Mouse (Mus musculus) intestine, postnatal 0 days (tissue): Measurements from ENCODE around the gene Prkci. TPM values are rescaled to one million over a fixed set of nuclear protein-coding genes. Genes with fewer than 3 reads are reported as not detected.
A peak's percentile ranks its signal among the peaks of the same experiment; 100 is the strongest.

Experiments
- ATAC-seq: fragments of 200-750 bp; cut with Nextera tagmentation; 2 replicates; pipeline ENCODE4 v1.8.0; 2017; ENCODE audit warnings: mild to moderate bottlenecking, moderate TSS enrichment, moderate library complexity
- H3K27ac ChIP-seq: fragments of 300-500 bp; sonication (generic); 2 replicates; pipeline ENCODE4 v1.5.1; 2014; ENCODE audit warnings: mild to moderate bottlenecking, low read depth, low read length, moderate library complexity
- H3K27me3 ChIP-seq: fragments of 300-500 bp; sonication (generic); replicated peaks from 2 replicates; pipeline ENCODE4 v1.6.1; 2014; ENCODE audit warnings: low read length, mixed read lengths; ENCODE audit not compliant: control insufficient read depth, insufficient read depth
- H3K36me3 ChIP-seq: fragments of 300-500 bp; sonication (generic); 2 replicates; pipeline ENCODE4 v1.6.1; 2014; ENCODE audit warnings: mild to moderate bottlenecking, moderate library complexity; ENCODE audit not compliant: control insufficient read depth, insufficient read depth
- H3K4me1 ChIP-seq: fragments of 300-500 bp; sonication (generic); replicated peaks from 2 replicates; pipeline ENCODE4 v1.6.1; 2014; ENCODE audit warnings: antibody characterized with exemption, low read length, mixed read lengths; ENCODE audit not compliant: control insufficient read depth, insufficient read depth
- H3K4me2 ChIP-seq: fragments of 300-500 bp; sonication (generic); replicated peaks from 2 replicates; pipeline ENCODE4 v1.6.1; 2014; ENCODE audit warnings: low read depth, mild to moderate bottlenecking, moderate library complexity
- H3K4me3 ChIP-seq: fragments of 300-500 bp; sonication (generic); 2 replicates; pipeline ENCODE4 v1.5.1; 2014; ENCODE audit warnings: low read depth, low read length
- H3K9ac ChIP-seq: fragments of 300-500 bp; sonication (generic); 2 replicates; pipeline ENCODE4 v1.6.1; 2014; ENCODE audit warnings: mild to moderate bottlenecking, low read depth, low read length
- H3K9me3 ChIP-seq: fragments of 300-500 bp; sonication (generic); 2 replicates; pipeline ENCODE4 v1.6.1; 2016; ENCODE audit warnings: mixed run types; ENCODE audit not compliant: control insufficient read depth
- CTCF ChIP-seq: sonication (generic); IDR thresholded peaks from 2 replicates; pipeline ENCODE4 v1.5.1; 2016; ENCODE audit warnings: low read depth, mild to moderate bottlenecking, control low read depth, antibody characterized with exemption, moderate library complexity
- WGBS: fragments of 180-500 bp; shearing (Covaris S2); extraction: QIAGEN DNeasy Blood & Tissue Kit; methylation state at CpG from one replicate; pipeline ENCODE4 v1.1.7; 2014; 5-methylcytosine and 5-hydroxymethylcytosine counted together
- polyA plus RNA-seq: library from polyadenylated mRNA; unstranded; fragments of >200 nt; fragmentation: Nextera tagmentation; extraction: Ambion mirVana; gene quantifications from 2 replicates; pipeline ENCODE4 v1.2.1, GENCODE M21; 2015

The Prkci gene
- polyA plus RNA-seq, 1 experiment from 2014 or later: 14.5 TPM

- no peak for ATAC-seq
- Histone ChIP-seq H3K27me3 (no peaks in the 10 kb centered on the region), H3K4me3 (no peak overlapping the region), H3K9me3 (no peaks in the 10 kb centered on the region), H3K4me2 (no peak overlapping the region), H3K4me1 (no peaks in the 10 kb centered on the region; the same call in 1 of the 2 replicates), H3K36me3 (peaks cover 23% of the 10 kb centered on the region; the same call in 1 of the 2 replicates), H3K9ac (no peak overlapping the region), H3K27ac (no peak overlapping the region)
- TF ChIP-seq CTCF: no peak
- 72% methylated on average over 8 of the region's 8 CpGs for WGBS
These were observed 32.2 kb downstream of the Prkci start for GRCm38 (mm10) chr3:31027718-31028117.

DNA sequence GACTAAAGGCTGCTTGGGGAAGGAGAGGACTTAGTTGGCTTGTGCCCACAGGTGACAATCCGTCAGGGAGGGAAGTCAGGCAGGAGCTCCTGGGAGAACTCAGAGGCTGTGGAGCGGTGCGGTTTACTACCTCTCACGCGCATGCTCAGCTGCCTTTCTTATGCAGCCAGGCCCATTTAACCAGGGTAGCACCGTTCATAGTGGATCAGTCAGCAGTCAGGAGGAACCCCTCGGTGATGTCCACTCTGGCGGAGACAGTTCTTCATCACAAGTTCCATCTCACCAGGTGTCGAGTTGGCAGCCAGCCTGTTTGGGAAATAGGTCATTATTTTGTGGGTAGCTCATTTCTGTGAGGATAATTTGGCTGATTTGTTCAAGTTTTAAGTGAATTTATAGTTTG, 36.1 kb downstream of the Prkci start:
- Histone ChIP-seq H3K9me3 (no peaks in the 10 kb centered on the region), H3K4me2 (no peak overlapping the region), H3K4me3 (no peak overlapping the region), H3K36me3 (peaks cover 34% of the 10 kb centered on the region; the same call in 1 of the 2 replicates), H3K4me1 (no peaks in the 10 kb centered on the region), H3K9ac (no peak overlapping the region), H3K27me3 (no peaks in the 10 kb centered on the region), H3K27ac (no peak overlapping the region)
- no peak for ATAC-seq
- WGBS: 91% methylated on average over 9 of the region's 9 CpGs
- no peak for TF ChIP-seq CTCF

GRCm38 (mm10) chr3:31033644-31034043, 38.1 kb downstream of the Prkci start:
- no peak overlapping the region for H3K9ac ChIP-seq
- no peaks in the 10 kb centered on the region for H3K4me1 ChIP-seq
- no peaks in the 10 kb centered on the region for H3K27me3 ChIP-seq
- ATAC-seq: no peak
- TF ChIP-seq CTCF: no peak
- WGBS: 82% methylated on average over 3 of the region's 3 CpGs
- H3K4me3 ChIP-seq: no peak overlapping the region
- H3K4me2 ChIP-seq: no peak overlapping the region
- peaks cover 40% of the 10 kb centered on the region; the same call in 1 of the 2 replicates for H3K36me3 ChIP-seq
- H3K9me3 ChIP-seq: no peaks in the 10 kb centered on the region
- no peak overlapping the region for H3K27ac ChIP-seq

- no peak for TF ChIP-seq CTCF
- Histone ChIP-seq H3K36me3 (peaks cover 48% of the 10 kb centered on the region), H3K4me2 (no peak overlapping the region), H3K27ac (no peak overlapping the region), H3K27me3 (no peaks in the 10 kb centered on the region), H3K4me1 (no peaks in the 10 kb centered on the region), H3K9ac (no peak overlapping the region), H3K4me3 (no peak overlapping the region), H3K9me3 (no peaks in the 10 kb centered on the region)
- no peak for ATAC-seq
- 95% methylated on average over 13 of the region's 13 CpGs for WGBS
These were observed 42.3 kb downstream of the Prkci start for GRCm38 (mm10) chr3:31037851-31038250.

DNA sequence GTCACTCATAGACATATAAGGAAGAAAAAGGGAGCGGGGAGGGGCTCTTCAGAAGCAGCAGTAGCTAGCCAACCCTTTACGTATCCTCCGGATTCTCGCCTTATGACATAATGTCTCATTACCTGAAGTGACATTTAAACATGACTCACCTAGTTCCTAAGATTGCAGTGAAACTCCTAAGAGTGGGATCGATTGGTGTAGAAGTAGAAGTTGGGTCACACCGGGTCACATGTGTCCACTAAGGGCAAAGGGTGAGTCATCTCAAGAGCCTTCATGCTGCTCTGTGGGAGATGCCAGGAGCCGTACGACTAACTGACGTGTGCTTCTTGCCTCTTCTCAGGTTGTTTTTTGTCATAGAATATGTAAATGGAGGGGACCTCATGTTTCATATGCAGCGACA, 43.1 kb downstream of the Prkci start:
- no peak overlapping the region for H3K4me2 ChIP-seq
- 71% methylated on average over 10 of the region's 10 CpGs for WGBS
- H3K9me3 ChIP-seq: no peaks in the 10 kb centered on the region
- peak; percentile 95 for ATAC-seq
- H3K36me3 ChIP-seq: peaks cover 52% of the 10 kb centered on the region
- no peak overlapping the region for H3K27ac ChIP-seq
- no peak overlapping the region for H3K9ac ChIP-seq
- H3K4me1 ChIP-seq: no peaks in the 10 kb centered on the region
- no peaks in the 10 kb centered on the region for H3K27me3 ChIP-seq
- no peak overlapping the region for H3K4me3 ChIP-seq
- no peak for TF ChIP-seq CTCF

- no peak for ATAC-seq
- Histone ChIP-seq H3K9me3 (no peaks in the 10 kb centered on the region), H3K27ac (no peak overlapping the region), H3K27me3 (no peaks in the 10 kb centered on the region), H3K4me3 (no peak overlapping the region), H3K4me1 (no peaks in the 10 kb centered on the region), H3K36me3 (peaks cover 42% of the 10 kb centered on the region), H3K4me2 (no peak overlapping the region), H3K9ac (no peak overlapping the region)
- no peak for TF ChIP-seq CTCF
- 88% methylated on average over 2 of the region's 2 CpGs for WGBS
These were observed 47.4 kb downstream of the Prkci start for GRCm38 (mm10) chr3:31042992-31043391.

- no peak overlapping the region for H3K4me3 ChIP-seq
- 64% methylated on average over 3 of the region's 3 CpGs for WGBS
- H3K27ac ChIP-seq: no peak overlapping the region
- peak; percentile 64 for TF ChIP-seq CTCF
- H3K9ac ChIP-seq: no peak overlapping the region
- no peaks in the 10 kb centered on the region for H3K4me1 ChIP-seq
- H3K9me3 ChIP-seq: no peaks in the 10 kb centered on the region
- peaks cover 46% of the 10 kb centered on the region for H3K36me3 ChIP-seq
- H3K27me3 ChIP-seq: no peaks in the 10 kb centered on the region
- no peak overlapping the region for H3K4me2 ChIP-seq
- no peak for ATAC-seq
These were observed 51.7 kb downstream of the Prkci start for GRCm38 (mm10) chr3:31047263-31047662.
